32 mouse cellular contexts compared by ENCODE assay signal in the genomic region with DNA sequence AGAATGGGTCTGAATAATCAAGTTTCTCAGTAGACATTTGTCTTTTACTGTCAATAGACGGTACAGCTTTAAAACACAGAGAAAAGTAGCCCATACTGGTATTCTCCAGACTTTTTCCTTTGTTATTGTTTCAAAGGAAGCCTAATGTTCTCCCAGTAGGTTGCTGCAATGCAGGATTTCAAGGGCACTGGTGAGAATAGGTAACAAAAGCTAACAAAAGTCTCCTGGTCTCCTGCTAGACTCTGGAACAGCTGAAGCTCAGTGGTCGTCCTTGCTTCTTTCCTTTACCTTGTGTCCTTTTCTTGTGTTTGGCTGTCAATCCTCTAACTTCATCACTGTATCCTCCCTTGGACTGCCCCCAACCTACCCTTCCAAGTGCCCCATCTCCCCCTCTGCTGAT.
"Had no signal": no experiment of that assay in that cellular context is flagged by ENCODE, and none has a peak within 500 bp of the region (broad histone marks: within the 10 kb centered on the region; RNA-seq: fewer than 3 reads in every experiment).

No protein-coding gene starts in this region.

- H3K36me3 ChIP-seq: limb, embryonic 10.5 days; limb, embryonic 12.5 days; limb, embryonic 13.5 days; limb, embryonic 15.5 days; liver, embryonic 12.5 days; liver, embryonic 13.5 days; liver, embryonic 15.5 days; lung, embryonic 15.5 days; midbrain, embryonic 10.5 days; midbrain, embryonic 12.5 days; midbrain, embryonic 13.5 days; midbrain, embryonic 15.5 days; neural tube, embryonic 12.5 days had no signal

- H3K9me3 ChIP-seq: limb, embryonic 10.5 days; limb, embryonic 12.5 days; limb, embryonic 13.5 days; limb, embryonic 15.5 days; liver, embryonic 12.5 days; liver, embryonic 13.5 days; liver, embryonic 15.5 days; lung, embryonic 15.5 days; megakaryocyte, embryonic 14.5 days; midbrain, embryonic 10.5 days; midbrain, embryonic 12.5 days; midbrain, embryonic 13.5 days; midbrain, embryonic 15.5 days; neural tube, embryonic 12.5 days had no signal

- H3K27me3 ChIP-seq: limb, embryonic 12.5 days; limb, embryonic 13.5 days; limb, embryonic 15.5 days; liver, embryonic 12.5 days; liver, embryonic 13.5 days; liver, embryonic 15.5 days; lung, embryonic 15.5 days; megakaryocyte, embryonic 14.5 days; midbrain, embryonic 12.5 days; midbrain, embryonic 13.5 days; midbrain, embryonic 15.5 days; neural tube, embryonic 12.5 days had no signal

- H3K4me1 ChIP-seq: limb, embryonic 10.5 days; limb, embryonic 12.5 days; limb, embryonic 13.5 days; limb, embryonic 15.5 days; liver, embryonic 12.5 days; liver, embryonic 13.5 days; liver, embryonic 15.5 days; lung, embryonic 15.5 days; megakaryocyte, embryonic 14.5 days; midbrain, embryonic 10.5 days; midbrain, embryonic 12.5 days; midbrain, embryonic 13.5 days; midbrain, embryonic 15.5 days; neural tube, embryonic 12.5 days had no signal

- ATAC-seq: liver, embryonic 12.5 days; liver, postnatal 0 days; lung, postnatal 0 days; midbrain, embryonic 13.5 days; midbrain, embryonic 15.5 days; midbrain, embryonic 16.5 days had no signal

- H3K9ac ChIP-seq: limb, embryonic 12.5 days; limb, embryonic 13.5 days; limb, embryonic 15.5 days; liver, embryonic 12.5 days; liver, embryonic 13.5 days; liver, embryonic 14.5 days; liver, embryonic 15.5 days; liver, postnatal 0 days; lung, embryonic 14.5 days; lung, embryonic 15.5 days; midbrain, embryonic 12.5 days; midbrain, embryonic 13.5 days; midbrain, embryonic 15.5 days; neural tube, embryonic 12.5 days had no signal

- H3K4me3 ChIP-seq: limb, embryonic 10.5 days; limb, embryonic 12.5 days; limb, embryonic 13.5 days; limb, embryonic 15.5 days; liver, embryonic 12.5 days; liver, embryonic 13.5 days; liver, embryonic 15.5 days; lung, embryonic 15.5 days; megakaryocyte, embryonic 14.5 days; midbrain, embryonic 10.5 days; midbrain, embryonic 12.5 days; midbrain, embryonic 13.5 days; midbrain, embryonic 15.5 days; myocyte; neural tube, embryonic 12.5 days had no signal

- H3K27ac ChIP-seq: limb, embryonic 10.5 days; limb, embryonic 12.5 days; limb, embryonic 13.5 days; limb, embryonic 15.5 days; liver, embryonic 12.5 days; liver, embryonic 13.5 days; liver, embryonic 14.5 days; liver, embryonic 15.5 days; lung, embryonic 15.5 days; macrophage; midbrain, embryonic 10.5 days; midbrain, embryonic 12.5 days; midbrain, embryonic 13.5 days; midbrain, embryonic 15.5 days; neural tube, embryonic 12.5 days had no signal

- H3K4me2 ChIP-seq: limb, embryonic 12.5 days; limb, embryonic 13.5 days; limb, embryonic 15.5 days; liver, embryonic 11.5 days; liver, embryonic 12.5 days; liver, embryonic 13.5 days; liver, embryonic 15.5 days; lung, embryonic 14.5 days; lung, embryonic 15.5 days; midbrain, embryonic 11.5 days; midbrain, embryonic 12.5 days; midbrain, embryonic 13.5 days; midbrain, embryonic 15.5 days; neural tube, embryonic 12.5 days had no signal

- DNase-seq: left cerebral cortex, postnatal 4 days; liver; liver, embryonic 13.5 days; liver, postnatal 0 days; lung, adult 18-20 months; lung, adult 2 months; lung, embryonic 14.5 days; lung, postnatal 10 days; lung, postnatal 14 days; lung, postnatal 36 days; lung, postnatal 4 days; midbrain, embryonic 14.5 days had no signal
